Mouse (Mus musculus): ENCODE results near the gene Mrps25. TPM values are rescaled to one million over a fixed set of nuclear protein-coding genes. Genes with fewer than 3 reads are reported as not detected.

Mrps25 gene
- polyA plus RNA-seq, 1 experiment from 2014 or later: 66.0 TPM

DNA sequence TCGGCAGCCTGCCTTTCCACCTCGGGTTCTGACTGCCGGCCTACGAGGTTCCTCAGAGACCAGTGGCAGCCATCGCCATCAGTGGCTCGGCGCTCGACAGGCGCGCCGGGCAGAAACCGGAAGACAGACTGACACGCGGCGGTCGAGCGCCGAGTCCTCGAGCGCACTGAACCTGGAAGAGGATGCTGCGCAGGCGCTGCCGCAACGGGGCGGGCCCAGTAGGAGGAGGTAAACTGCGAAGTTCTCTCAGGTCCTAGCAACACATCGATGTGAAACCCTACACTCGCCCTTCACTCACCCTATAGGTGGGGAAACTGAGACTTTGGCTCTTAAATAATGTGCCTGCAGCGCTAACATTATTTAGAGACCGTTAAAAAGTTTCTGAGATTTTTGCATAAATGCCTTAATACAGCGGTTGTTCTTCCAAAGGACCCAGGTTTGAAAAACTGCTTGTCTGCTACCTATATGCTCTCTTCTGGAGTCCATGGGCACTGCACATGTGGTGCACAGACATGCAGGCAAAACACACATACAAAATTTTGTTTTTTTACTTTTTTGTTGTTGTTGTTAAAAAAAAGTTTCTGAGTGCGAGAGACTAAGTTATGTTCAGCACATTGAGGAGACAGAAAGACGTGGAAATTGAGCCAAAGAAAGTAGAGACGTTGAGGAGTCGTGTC lies 31.1 kb upstream of the Mrps25 start, which contains the start of gene Rbsn:
Rbsn (minus strand) TSS at position 153 of the 677 bp plus-strand sequence.
- peak; percentile 98 for ATAC-seq (ENCODE audit: low read depth)
- H3K9ac ChIP-seq (replicated peaks; ENCODE audit: low read depth, low read length): peak within 1 kb of the TSS; percentile 56
- 12% methylated on average over 35 of the region's 35 CpGs for WGBS

DNA sequence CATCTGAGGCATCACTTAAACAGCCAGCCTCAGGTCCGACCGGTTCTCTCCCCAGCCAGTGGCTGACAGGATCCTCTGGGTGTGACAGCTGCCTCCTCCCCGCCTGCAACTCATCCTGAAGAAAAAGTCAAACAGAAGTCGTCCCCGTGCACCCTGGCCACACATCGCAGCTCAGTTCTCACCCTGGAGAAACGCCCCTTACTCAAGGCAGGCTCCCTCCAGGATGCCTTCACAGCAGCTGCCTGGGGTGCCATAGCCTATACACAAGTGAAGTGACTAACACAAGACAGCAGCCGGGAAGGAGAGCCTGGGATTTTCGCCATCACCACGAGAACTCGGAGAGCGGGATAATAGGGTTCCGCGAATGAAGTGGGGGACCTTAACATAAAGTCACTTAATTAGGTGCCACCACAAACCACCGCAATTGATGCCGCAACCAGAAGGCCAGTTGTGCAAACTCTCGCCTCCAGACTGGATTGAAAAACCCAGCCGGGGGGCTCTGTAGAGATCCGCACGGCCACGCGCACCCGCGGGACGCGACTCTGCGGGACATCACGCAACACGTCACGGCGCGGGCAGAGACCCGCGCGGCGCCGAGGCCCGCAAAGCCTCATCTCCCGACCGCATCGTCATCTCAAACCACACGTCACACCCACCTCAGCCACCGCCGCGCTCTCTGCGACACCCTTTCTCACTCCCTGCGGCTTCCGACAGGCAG lies 30.4 kb upstream of the Mrps25 start:
- Histone ChIP-seq H3K27me3 (ENCODE audit: control insufficient read depth, insufficient read depth, low read length) (no peaks in the 10 kb centered on the region), H3K4me1 (ENCODE audit: control insufficient read depth, insufficient read depth, low read length) (peaks cover 11% of the 10 kb centered on the region), H3K36me3 (ENCODE audit: control insufficient read depth, insufficient read depth, low read length) (no peaks in the 10 kb centered on the region; the same call in none of the 2 replicates), H3K4me2 (ENCODE audit: low read depth, low read length) (peak overlapping the region; percentile 77), H3K9me3 (ENCODE audit: control insufficient read depth, low read length) (no peaks in the 10 kb centered on the region), H3K27ac (ENCODE audit: low read depth, low read length) (peak overlapping the region; percentile 87), H3K9ac (replicated peaks; ENCODE audit: low read depth, low read length) (peak overlapping the region; percentile 56), H3K4me3 (ENCODE audit: low read depth, low read length) (peak overlapping the region; percentile 51)
- ATAC-seq (ENCODE audit: low read depth): peak; percentile 85
- WGBS: under 1% methylated on average over 48 of the region's 48 CpGs

More for the DNA sequence above, 31.1 kb upstream of the Mrps25 start, which contains the start of gene Rbsn:
- Histone ChIP-seq H3K27me3 (ENCODE audit: control insufficient read depth, insufficient read depth, low read length) (no peaks in the 10 kb centered on the region), H3K4me2 (ENCODE audit: low read depth, low read length) (peak within 1 kb of the TSS; percentile 77), H3K36me3 (ENCODE audit: control insufficient read depth, insufficient read depth, low read length) (no peaks in the 10 kb centered on the region; the same call in 1 of the 2 replicates), H3K9me3 (ENCODE audit: control insufficient read depth, low read length) (no peaks in the 10 kb centered on the region), H3K27ac (ENCODE audit: low read depth, low read length) (peak within 1 kb of the TSS; percentile 87), H3K4me1 (ENCODE audit: control insufficient read depth, insufficient read depth, low read length) (peaks cover 11% of the 10 kb centered on the region), H3K4me3 (ENCODE audit: low read depth, low read length) (peak within 1 kb of the TSS; percentile 51)

GRCm38 (mm10) chr6:92199414-92199813 lies 15.6 kb upstream of the Mrps25 start:
- no peak overlapping the region for H3K4me2 ChIP-seq (ENCODE audit: low read depth, low read length)
- WGBS: 99% methylated on average over 8 of the region's 8 CpGs
- peaks cover 62% of the 10 kb centered on the region for H3K36me3 ChIP-seq (ENCODE audit: control insufficient read depth, insufficient read depth, low read length)
- H3K9ac ChIP-seq (replicated peaks; ENCODE audit: low read depth, low read length): no peak overlapping the region
- no peak overlapping the region for H3K4me3 ChIP-seq (ENCODE audit: low read depth, low read length)
- H3K4me1 ChIP-seq (ENCODE audit: control insufficient read depth, insufficient read depth, low read length): no peaks in the 10 kb centered on the region
- H3K27me3 ChIP-seq (ENCODE audit: control insufficient read depth, insufficient read depth, low read length): no peaks in the 10 kb centered on the region
- no peak for ATAC-seq (ENCODE audit: low read depth)
- H3K27ac ChIP-seq (ENCODE audit: low read depth, low read length): no peak overlapping the region
- H3K9me3 ChIP-seq (ENCODE audit: control insufficient read depth, low read length): no peaks in the 10 kb centered on the region

GRCm38 (mm10) chr6:92184178-92184577 lies 345 bp upstream of the Mrps25 start:
- Histone ChIP-seq H3K9ac (replicated peaks; ENCODE audit: low read depth, low read length) (peak overlapping the region; percentile 64; the same call in 1 of the 2 replicates), H3K27me3 (ENCODE audit: control insufficient read depth, insufficient read depth, low read length) (no peaks in the 10 kb centered on the region), H3K36me3 (ENCODE audit: control insufficient read depth, insufficient read depth, low read length) (peaks cover 10% of the 10 kb centered on the region), H3K27ac (ENCODE audit: low read depth, low read length) (peak overlapping the region; percentile 64; the same call in 1 of the 2 replicates), H3K9me3 (ENCODE audit: control insufficient read depth, low read length) (no peaks in the 10 kb centered on the region), H3K4me3 (ENCODE audit: low read depth, low read length) (peak overlapping the region; percentile 50), H3K4me1 (ENCODE audit: control insufficient read depth, insufficient read depth, low read length) (peaks cover 7% of the 10 kb centered on the region), H3K4me2 (ENCODE audit: low read depth, low read length) (peak overlapping the region; percentile 67)
- peak; percentile 70 for ATAC-seq (ENCODE audit: low read depth)
- WGBS: 7% methylated on average over 10 of the region's 10 CpGs

DNA sequence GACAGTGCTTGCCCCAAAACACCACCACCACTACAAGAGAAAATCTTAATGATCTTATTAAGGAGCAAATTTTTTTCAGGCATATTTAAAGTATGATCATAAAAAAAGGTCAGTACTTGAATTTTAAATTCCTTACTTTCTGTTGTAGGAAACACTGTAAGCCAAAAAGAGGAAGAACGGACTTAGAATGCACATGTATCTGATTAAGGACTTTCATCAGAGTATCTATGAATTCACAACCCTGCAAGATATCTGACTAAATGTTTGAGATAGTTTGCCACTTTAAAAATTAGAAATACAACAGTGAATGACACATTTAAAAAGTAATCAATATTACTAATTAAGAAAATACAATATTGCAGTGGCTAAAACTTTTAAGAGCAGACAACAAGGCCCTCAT lies 7.4 kb downstream of the Mrps25 start:
- ATAC-seq (ENCODE audit: low read depth): no peak
- Histone ChIP-seq H3K4me1 (ENCODE audit: control insufficient read depth, insufficient read depth, low read length) (no peaks in the 10 kb centered on the region), H3K9ac (replicated peaks; ENCODE audit: low read depth, low read length) (no peak overlapping the region), H3K4me2 (ENCODE audit: low read depth, low read length) (no peak overlapping the region), H3K4me3 (ENCODE audit: low read depth, low read length) (no peak overlapping the region), H3K27me3 (ENCODE audit: control insufficient read depth, insufficient read depth, low read length) (no peaks in the 10 kb centered on the region), H3K36me3 (ENCODE audit: control insufficient read depth, insufficient read depth, low read length) (peaks cover 21% of the 10 kb centered on the region), H3K9me3 (ENCODE audit: control insufficient read depth, low read length) (no peaks in the 10 kb centered on the region), H3K27ac (ENCODE audit: low read depth, low read length) (no peak overlapping the region)
- 93% methylated on average over 1 of the region's 1 CpGs for WGBS

- 94% methylated on average over 1 of the region's 1 CpGs for WGBS
- Histone ChIP-seq H3K4me2 (ENCODE audit: low read depth, low read length) (no peak overlapping the region), H3K4me3 (ENCODE audit: low read depth, low read length) (no peak overlapping the region), H3K9me3 (ENCODE audit: control insufficient read depth, low read length) (no peaks in the 10 kb centered on the region), H3K4me1 (ENCODE audit: control insufficient read depth, insufficient read depth, low read length) (no peaks in the 10 kb centered on the region), H3K27me3 (ENCODE audit: control insufficient read depth, insufficient read depth, low read length) (no peaks in the 10 kb centered on the region), H3K36me3 (ENCODE audit: control insufficient read depth, insufficient read depth, low read length) (peaks cover 77% of the 10 kb centered on the region), H3K27ac (ENCODE audit: low read depth, low read length) (no peak overlapping the region), H3K9ac (replicated peaks; ENCODE audit: low read depth, low read length) (no peak overlapping the region)
- no peak for ATAC-seq (ENCODE audit: low read depth)
These were observed 21.1 kb downstream of the Mrps25 start for GRCm38 (mm10) chr6:92162724-92163123.

- Histone ChIP-seq H3K4me1 (ENCODE audit: control insufficient read depth, insufficient read depth, low read length) (no peaks in the 10 kb centered on the region), H3K4me2 (ENCODE audit: low read depth, low read length) (no peak overlapping the region), H3K27ac (ENCODE audit: low read depth, low read length) (no peak overlapping the region), H3K27me3 (ENCODE audit: control insufficient read depth, insufficient read depth, low read length) (no peaks in the 10 kb centered on the region), H3K4me3 (ENCODE audit: low read depth, low read length) (no peak overlapping the region), H3K9ac (replicated peaks; ENCODE audit: low read depth, low read length) (no peak overlapping the region), H3K9me3 (ENCODE audit: control insufficient read depth, low read length) (no peaks in the 10 kb centered on the region), H3K36me3 (ENCODE audit: control insufficient read depth, insufficient read depth, low read length) (peaks cover 73% of the 10 kb centered on the region)
- 96% methylated on average over 3 of the region's 3 CpGs for WGBS
- no peak for ATAC-seq (ENCODE audit: low read depth)
These were observed 25.0 kb downstream of the Mrps25 start for GRCm38 (mm10) chr6:92158801-92159200.

DNA sequence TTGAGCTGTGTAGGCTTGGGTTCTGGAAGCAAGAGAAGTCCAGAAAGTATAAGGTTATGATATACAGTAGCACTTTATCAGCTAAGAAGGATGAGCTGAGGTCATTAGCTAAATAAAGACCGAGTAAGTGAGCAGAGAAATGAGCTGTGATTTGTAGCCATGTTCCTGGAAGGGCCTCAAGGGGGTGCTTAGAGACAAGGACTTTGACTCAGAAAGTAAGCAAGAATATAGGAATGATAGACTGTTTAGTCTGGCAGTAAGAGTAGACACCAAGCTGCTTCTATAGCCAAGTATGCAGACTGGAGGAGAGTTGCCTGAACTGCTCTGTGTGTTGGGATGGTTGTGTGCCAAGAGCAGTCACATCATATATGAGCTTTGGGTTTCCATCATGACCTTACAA lies 30.1 kb downstream of the Mrps25 start:
- no peak overlapping the region for H3K4me2 ChIP-seq (ENCODE audit: low read depth, low read length)
- H3K4me3 ChIP-seq (ENCODE audit: low read depth, low read length): no peak overlapping the region
- no peak overlapping the region for H3K27ac ChIP-seq (ENCODE audit: low read depth, low read length)
- peaks cover 46% of the 10 kb centered on the region for H3K36me3 ChIP-seq (ENCODE audit: control insufficient read depth, insufficient read depth, low read length)
- H3K9me3 ChIP-seq (ENCODE audit: control insufficient read depth, low read length): no peaks in the 10 kb centered on the region
- no peak for ATAC-seq (ENCODE audit: low read depth)
- 69% methylated on average over 1 of the region's 1 CpGs for WGBS
- H3K4me1 ChIP-seq (ENCODE audit: control insufficient read depth, insufficient read depth, low read length): no peaks in the 10 kb centered on the region
- H3K27me3 ChIP-seq (ENCODE audit: control insufficient read depth, insufficient read depth, low read length): no peaks in the 10 kb centered on the region
- no peak overlapping the region for H3K9ac ChIP-seq (replicated peaks; ENCODE audit: low read depth, low read length)

DNA sequence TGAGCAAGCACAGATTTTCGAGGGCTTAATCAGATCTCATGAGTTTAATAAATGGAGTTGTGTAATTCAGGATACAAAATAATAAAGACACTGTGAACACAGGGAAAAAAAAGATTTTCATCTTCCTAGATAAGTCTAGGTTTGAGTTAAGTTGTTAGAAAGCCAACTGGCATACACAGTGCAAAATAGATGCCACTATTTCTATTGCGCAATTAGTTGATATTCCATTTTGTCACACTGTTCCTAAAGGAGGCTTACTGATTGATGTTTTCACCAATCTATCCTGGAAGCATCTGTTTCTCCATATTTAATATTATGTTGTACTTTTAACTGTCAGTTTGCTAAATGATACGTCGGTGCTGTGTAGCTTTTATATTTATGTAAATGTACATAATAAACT lies 38.0 kb downstream of the Mrps25 start:
- H3K9me3 ChIP-seq (ENCODE audit: control insufficient read depth, low read length): no peaks in the 10 kb centered on the region
- 94% methylated on average over 4 of the region's 4 CpGs for WGBS
- H3K27ac ChIP-seq (ENCODE audit: low read depth, low read length): no peak overlapping the region
- no peak overlapping the region for H3K4me3 ChIP-seq (ENCODE audit: low read depth, low read length)
- ATAC-seq (ENCODE audit: low read depth): no peak
- H3K27me3 ChIP-seq (ENCODE audit: control insufficient read depth, insufficient read depth, low read length): no peaks in the 10 kb centered on the region
- H3K36me3 ChIP-seq (ENCODE audit: control insufficient read depth, insufficient read depth, low read length): peaks cover 17% of the 10 kb centered on the region
- H3K9ac ChIP-seq (replicated peaks; ENCODE audit: low read depth, low read length): no peak overlapping the region
- no peak overlapping the region for H3K4me2 ChIP-seq (ENCODE audit: low read depth, low read length)
- no peaks in the 10 kb centered on the region for H3K4me1 ChIP-seq (ENCODE audit: control insufficient read depth, insufficient read depth, low read length)

Data from neural tube, embryonic 14.5 days (tissue).